Mouse (Mus musculus) liver, postnatal 0 days (tissue): ENCODE measurements around the gene Cask. TPM values are rescaled to one million over a fixed set of nuclear protein-coding genes. Genes with fewer than 3 reads are reported as not detected.

Experiments used
- ATAC-seq: fragments of 200-750 bp; cut with Nextera tagmentation; 2 replicates; pipeline ENCODE4 v1.8.0; 2017; ENCODE audit warnings: mild to moderate bottlenecking, moderate library complexity
- DNase-seq: peaks from one replicate; pipeline ENCODE4 v3.0.0-alpha.2; 2016
- H3K27ac ChIP-seq: fragments of 300-500 bp; sonication (generic); 2 replicates; pipeline ENCODE4 v1.5.1; 2014; ENCODE audit warnings: antibody characterized with exemption, moderate library complexity, mild to moderate bottlenecking, low read depth
- H3K27me3 ChIP-seq: fragments of 300-500 bp; sonication (generic); 2 replicates; pipeline ENCODE4 v1.6.1; 2014; ENCODE audit warnings: low read length, control low read depth, mixed read lengths; ENCODE audit not compliant: insufficient read depth
- H3K36me3 ChIP-seq: fragments of 300-500 bp; sonication (generic); replicated peaks from 2 replicates; pipeline ENCODE4 v1.6.1; 2014; ENCODE audit warnings: mild to moderate bottlenecking, control low read depth, low read length, moderate library complexity, mixed read lengths; ENCODE audit not compliant: insufficient read depth
- H3K4me1 ChIP-seq: fragments of 300-500 bp; sonication (generic); 2 replicates; pipeline ENCODE4 v1.6.1; 2014; ENCODE audit warnings: antibody characterized with exemption, mild to moderate bottlenecking, control low read depth; ENCODE audit not compliant: insufficient read depth
- H3K4me2 ChIP-seq: fragments of 300-500 bp; sonication (generic); 2 replicates; pipeline ENCODE4 v1.6.1; 2014; ENCODE audit warnings: low read depth, mild to moderate bottlenecking, low read length, moderate library complexity, mixed read lengths
- H3K4me3 ChIP-seq: fragments of 300-500 bp; sonication (generic); 2 replicates; pipeline ENCODE4 v1.5.1; 2014; ENCODE audit warnings: low read depth, low read length
- H3K9ac ChIP-seq: fragments of 300-500 bp; sonication (generic); replicated peaks from 2 replicates; pipeline ENCODE4 v1.6.1; 2014; ENCODE audit warnings: mild to moderate bottlenecking, moderate library complexity
- H3K9me3 ChIP-seq: fragments of 300-500 bp; sonication (generic); 2 replicates; pipeline ENCODE4 v1.6.1; 2016; ENCODE audit warnings: mild to moderate bottlenecking, control low read depth, low read length, mixed read lengths
- CTCF ChIP-seq: sonication (generic); IDR thresholded peaks from 2 replicates; pipeline ENCODE4 v1.5.1; 2016; ENCODE audit warnings: antibody characterized with exemption, low read depth
- EP300 ChIP-seq: IDR thresholded peaks from 2 replicates; pipeline ENCODE4 v1.6.1; 2016; ENCODE audit warnings: antibody characterized with exemption, low read depth, mild to moderate bottlenecking
- WGBS: fragments of 180-500 bp; shearing (Covaris S2); extraction: QIAGEN DNeasy Blood & Tissue Kit; methylation state at CpG from one replicate; pipeline ENCODE4 v1.1.7; 2014; ENCODE audit not compliant: insufficient replicate concordance; 5-methylcytosine and 5-hydroxymethylcytosine counted together
- polyA plus RNA-seq: library from polyadenylated mRNA; unstranded; fragments of >200 nt; fragmentation: Nextera tagmentation; extraction: Ambion mirVana; gene quantifications from 2 replicates; pipeline ENCODE4 v1.2.1, GENCODE M21; 2015

Cask gene
- polyA plus RNA-seq, 1 experiment from 2014 or later, result 1.9 TPM

- WGBS, result 47% methylated on average over 1 of the region's 1 CpGs
- Histone ChIP-seq H3K9ac (no peak overlapping the region), H3K4me1 (no peaks in the 10 kb centered on the region), H3K9me3 (no peaks in the 10 kb centered on the region; the same call in 1 of the 2 replicates), H3K4me3 (no peak overlapping the region), H3K27me3 (no peaks in the 10 kb centered on the region), H3K36me3 (no peaks in the 10 kb centered on the region), H3K4me2 (no peak overlapping the region), H3K27ac (no peak overlapping the region)
- TF ChIP-seq CTCF, result no peak
- peak; percentile 36; the same call in 1 of the 2 replicates for TF ChIP-seq EP300
- ATAC-seq (peak; percentile 48; the same call in 1 of the 2 replicates), DNase-seq (no peak)
Measured at GRCm38 (mm10) chrX:13489761-13490160, 361.4 kb downstream of the Cask start.

GRCm38 (mm10) chrX:13489001-13489400 is 362.2 kb downstream of the Cask start:
- ATAC-seq, result no peak
- 54% methylated on average over 3 of the region's 3 CpGs for WGBS
- H3K4me1 ChIP-seq, result no peaks in the 10 kb centered on the region
- no peak for DNase-seq
- no peak overlapping the region for H3K4me2 ChIP-seq
- no peaks in the 10 kb centered on the region for H3K27me3 ChIP-seq
- no peaks in the 10 kb centered on the region for H3K36me3 ChIP-seq
- TF ChIP-seq CTCF (no peak), EP300 (no peak)
- H3K9me3 ChIP-seq, result no peaks in the 10 kb centered on the region; the same call in 1 of the 2 replicates
- no peak overlapping the region for H3K9ac ChIP-seq
- no peak overlapping the region for H3K4me3 ChIP-seq
- no peak overlapping the region for H3K27ac ChIP-seq

- H3K27ac ChIP-seq, result no peak overlapping the region
- TF ChIP-seq EP300 (no peak), CTCF (no peak)
- ATAC-seq (no peak), DNase-seq (no peak)
- H3K4me2 ChIP-seq, result no peak overlapping the region
- no peaks in the 10 kb centered on the region; the same call in 1 of the 2 replicates for H3K9me3 ChIP-seq
- H3K27me3 ChIP-seq, result no peaks in the 10 kb centered on the region
- no peaks in the 10 kb centered on the region for H3K36me3 ChIP-seq
- no peaks in the 10 kb centered on the region for H3K4me1 ChIP-seq
- no peak overlapping the region for H3K4me3 ChIP-seq
- H3K9ac ChIP-seq, result no peak overlapping the region
Measured at GRCm38 (mm10) chrX:13484447-13484846, 366.7 kb downstream of the Cask start.

GRCm38 (mm10) chrX:13482576-13482975 is 368.6 kb downstream of the Cask start:
- no peak overlapping the region for H3K27ac ChIP-seq
- 67% methylated on average over 1 of the region's 1 CpGs for WGBS
- no peak overlapping the region for H3K9ac ChIP-seq
- H3K27me3 ChIP-seq, result no peaks in the 10 kb centered on the region
- TF ChIP-seq EP300 (no peak), CTCF (no peak)
- H3K9me3 ChIP-seq, result no peaks in the 10 kb centered on the region; the same call in 1 of the 2 replicates
- ATAC-seq, result no peak
- H3K4me1 ChIP-seq, result no peaks in the 10 kb centered on the region
- H3K4me3 ChIP-seq, result no peak overlapping the region
- no peak for DNase-seq
- H3K36me3 ChIP-seq, result no peaks in the 10 kb centered on the region
- no peak overlapping the region for H3K4me2 ChIP-seq

GRCm38 (mm10) chrX:13479570-13479969 is 371.6 kb downstream of the Cask start:
- DNase-seq (no peak), ATAC-seq (no peak)
- H3K4me2 ChIP-seq, result no peak overlapping the region
- no peak overlapping the region for H3K9ac ChIP-seq
- H3K36me3 ChIP-seq, result no peaks in the 10 kb centered on the region
- no peak overlapping the region for H3K27ac ChIP-seq
- H3K9me3 ChIP-seq, result no peaks in the 10 kb centered on the region
- no peaks in the 10 kb centered on the region for H3K4me1 ChIP-seq
- TF ChIP-seq CTCF (no peak), EP300 (no peak)
- no peaks in the 10 kb centered on the region for H3K27me3 ChIP-seq
- H3K4me3 ChIP-seq, result no peak overlapping the region

- TF ChIP-seq EP300 (no peak), CTCF (no peak)
- Histone ChIP-seq H3K4me1 (no peaks in the 10 kb centered on the region), H3K27ac (no peak overlapping the region), H3K36me3 (no peaks in the 10 kb centered on the region), H3K4me3 (no peak overlapping the region), H3K9me3 (no peaks in the 10 kb centered on the region), H3K4me2 (no peak overlapping the region), H3K9ac (no peak overlapping the region), H3K27me3 (no peaks in the 10 kb centered on the region)
- 57% methylated on average over 5 of the region's 5 CpGs for WGBS
- no peak for DNase-seq
- no peak for ATAC-seq
Measured at GRCm38 (mm10) chrX:13478298-13478697, 372.9 kb downstream of the Cask start.

- no peaks in the 10 kb centered on the region for H3K4me1 ChIP-seq
- no peaks in the 10 kb centered on the region for H3K27me3 ChIP-seq
- 67% methylated on average over 2 of the region's 2 CpGs for WGBS
- TF ChIP-seq EP300, result no peak
- TF ChIP-seq CTCF, result no peak
- no peaks in the 10 kb centered on the region for H3K36me3 ChIP-seq
- no peak for ATAC-seq
- no peak for DNase-seq
- no peak overlapping the region for H3K27ac ChIP-seq
- no peak overlapping the region for H3K4me2 ChIP-seq
- no peak overlapping the region for H3K9ac ChIP-seq
- no peak overlapping the region for H3K4me3 ChIP-seq
- H3K9me3 ChIP-seq, result no peaks in the 10 kb centered on the region
Measured at GRCm38 (mm10) chrX:13477596-13477995, 373.6 kb downstream of the Cask start.
